Mouse (Mus musculus): Measurements from ENCODE around the gene Cd22.

GRCm38 (mm10) chr7:30842092-30842491 is 38.0 kb downstream of the Cd22 start:
- TF ChIP-seq POLR2A (IDR thresholded peaks at IDR 0.05; ENCODE audit: borderline replicate concordance, extremely low read depth, insufficient read depth, insufficient read length, poor library complexity, severe bottlenecking) (no peak), CTCF (IDR thresholded peaks at IDR 0.05; ENCODE audit: borderline replicate concordance, extremely low read depth, insufficient read depth, insufficient read length) (no peak)
